Mouse (Mus musculus) intestine, postnatal 0 days (tissue): ENCODE results near the gene Ube2k. TPM values are rescaled to one million over a fixed set of nuclear protein-coding genes. Genes with fewer than 3 reads are reported as not detected.

Experiments
- ATAC-seq: fragments of 200-750 bp; cut with Nextera tagmentation; 2 replicates; pipeline ENCODE4 v1.8.0; 2017; ENCODE audit warnings: mild to moderate bottlenecking, moderate TSS enrichment, moderate library complexity
- H3K27ac ChIP-seq: fragments of 300-500 bp; sonication (generic); 2 replicates; pipeline ENCODE4 v1.5.1; 2014; ENCODE audit warnings: mild to moderate bottlenecking, low read depth, low read length, moderate library complexity
- H3K27me3 ChIP-seq: fragments of 300-500 bp; sonication (generic); replicated peaks from 2 replicates; pipeline ENCODE4 v1.6.1; 2014; ENCODE audit warnings: low read length, mixed read lengths; ENCODE audit not compliant: control insufficient read depth, insufficient read depth
- H3K36me3 ChIP-seq: fragments of 300-500 bp; sonication (generic); 2 replicates; pipeline ENCODE4 v1.6.1; 2014; ENCODE audit warnings: mild to moderate bottlenecking, moderate library complexity; ENCODE audit not compliant: control insufficient read depth, insufficient read depth
- H3K4me1 ChIP-seq: fragments of 300-500 bp; sonication (generic); replicated peaks from 2 replicates; pipeline ENCODE4 v1.6.1; 2014; ENCODE audit warnings: antibody characterized with exemption, low read length, mixed read lengths; ENCODE audit not compliant: control insufficient read depth, insufficient read depth
- H3K4me2 ChIP-seq: fragments of 300-500 bp; sonication (generic); replicated peaks from 2 replicates; pipeline ENCODE4 v1.6.1; 2014; ENCODE audit warnings: low read depth, mild to moderate bottlenecking, moderate library complexity
- H3K4me3 ChIP-seq: fragments of 300-500 bp; sonication (generic); 2 replicates; pipeline ENCODE4 v1.5.1; 2014; ENCODE audit warnings: low read depth, low read length
- H3K9ac ChIP-seq: fragments of 300-500 bp; sonication (generic); 2 replicates; pipeline ENCODE4 v1.6.1; 2014; ENCODE audit warnings: mild to moderate bottlenecking, low read depth, low read length
- H3K9me3 ChIP-seq: fragments of 300-500 bp; sonication (generic); 2 replicates; pipeline ENCODE4 v1.6.1; 2016; ENCODE audit warnings: mixed run types; ENCODE audit not compliant: control insufficient read depth
- CTCF ChIP-seq: sonication (generic); IDR thresholded peaks from 2 replicates; pipeline ENCODE4 v1.5.1; 2016; ENCODE audit warnings: low read depth, mild to moderate bottlenecking, control low read depth, antibody characterized with exemption, moderate library complexity
- WGBS: fragments of 180-500 bp; shearing (Covaris S2); extraction: QIAGEN DNeasy Blood & Tissue Kit; methylation state at CpG from one replicate; pipeline ENCODE4 v1.1.7; 2014; 5-methylcytosine and 5-hydroxymethylcytosine counted together
- polyA plus RNA-seq: library from polyadenylated mRNA; unstranded; fragments of >200 nt; fragmentation: Nextera tagmentation; extraction: Ambion mirVana; gene quantifications from 2 replicates; pipeline ENCODE4 v1.2.1, GENCODE M21; 2015

Gene Ube2k
- 102 and 111 TPM in 2 replicates for polyA plus RNA-seq

DNA sequence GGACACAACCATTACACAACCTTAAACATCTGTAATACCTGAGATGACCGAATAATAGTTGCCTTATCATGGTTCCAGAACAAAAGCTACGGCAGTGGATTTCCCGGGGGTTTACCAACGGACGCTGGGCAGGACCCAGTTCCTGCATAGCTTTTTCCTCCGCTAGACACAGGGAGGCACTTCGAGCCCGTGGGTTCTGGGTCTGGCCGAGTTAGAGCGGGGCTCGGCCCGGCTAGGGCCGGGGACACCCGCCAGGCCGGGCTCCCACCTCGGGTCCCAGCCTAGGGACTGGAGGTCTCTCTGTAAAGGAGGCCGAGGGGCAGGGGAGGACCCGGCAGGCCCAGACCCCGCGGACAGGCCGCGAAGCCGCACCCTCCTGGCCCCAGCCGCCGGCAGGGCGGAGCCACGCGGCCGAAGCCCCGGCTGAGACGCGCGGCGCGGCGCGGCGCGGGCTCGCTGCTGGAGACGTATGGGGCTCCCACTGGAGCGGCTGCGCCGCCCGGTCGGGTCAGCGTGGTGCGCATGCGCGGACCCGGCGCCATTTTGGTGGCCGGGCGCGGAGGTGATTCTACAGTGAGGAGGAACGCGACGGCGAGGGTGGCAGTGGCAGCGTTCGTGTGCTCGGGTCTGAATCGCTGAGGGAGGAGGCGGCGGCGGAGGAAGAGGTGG, at the start of gene Ube2k, which contains the start of gene Smim14:
Ube2k (plus strand) TSS at position 483 of the 669 bp plus-strand sequence.
Smim14 (minus strand) TSS at position 434 of the 669 bp plus-strand sequence.
- WGBS, result under 1% methylated on average over 61 of the region's 66 CpGs
- Histone ChIP-seq H3K9me3 (no peaks in the 10 kb centered on the region), H3K9ac (peak within 1 kb of the TSS; percentile 94), H3K36me3 (no peaks in the 10 kb centered on the region), H3K27ac (peak within 1 kb of the TSS; percentile 98), H3K4me3 (peak within 1 kb of the TSS; percentile 92), H3K4me2 (peak within 1 kb of the TSS; percentile 78), H3K4me1 (no peaks in the 10 kb centered on the region), H3K27me3 (no peaks in the 10 kb centered on the region)
- ATAC-seq, result peak; percentile 99
- peak; percentile 41 for TF ChIP-seq CTCF

DNA sequence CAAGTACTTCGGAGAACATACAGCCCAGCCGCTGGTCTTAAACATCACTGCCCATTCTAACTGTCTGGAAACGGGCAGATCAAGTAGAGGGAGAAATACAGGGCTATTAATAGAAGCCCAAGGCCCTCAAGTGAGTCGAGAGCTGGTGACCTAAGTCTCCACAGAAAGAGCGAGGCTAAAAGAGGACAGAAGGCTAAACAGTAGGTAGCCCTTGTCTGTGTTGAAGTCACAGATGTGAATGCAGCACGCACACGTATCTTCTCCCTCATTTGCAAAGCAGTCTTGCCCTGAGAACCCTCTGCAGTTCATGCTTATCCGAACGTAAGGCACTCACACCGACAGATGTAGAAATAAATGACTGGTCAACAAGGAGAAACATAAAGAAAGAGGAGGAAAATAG, 49.7 kb upstream of the Ube2k start:
- no peak overlapping the region for H3K4me2 ChIP-seq
- H3K27me3 ChIP-seq, result no peaks in the 10 kb centered on the region
- no peaks in the 10 kb centered on the region for H3K36me3 ChIP-seq
- no peak overlapping the region for H3K4me3 ChIP-seq
- WGBS, result 86% methylated on average over 10 of the region's 10 CpGs
- H3K9me3 ChIP-seq, result no peaks in the 10 kb centered on the region
- H3K4me1 ChIP-seq, result peaks cover 2% of the 10 kb centered on the region; the same call in 1 of the 2 replicates
- H3K9ac ChIP-seq, result no peak overlapping the region
- no peak for TF ChIP-seq CTCF
- ATAC-seq, result no peak
- H3K27ac ChIP-seq, result no peak overlapping the region

DNA sequence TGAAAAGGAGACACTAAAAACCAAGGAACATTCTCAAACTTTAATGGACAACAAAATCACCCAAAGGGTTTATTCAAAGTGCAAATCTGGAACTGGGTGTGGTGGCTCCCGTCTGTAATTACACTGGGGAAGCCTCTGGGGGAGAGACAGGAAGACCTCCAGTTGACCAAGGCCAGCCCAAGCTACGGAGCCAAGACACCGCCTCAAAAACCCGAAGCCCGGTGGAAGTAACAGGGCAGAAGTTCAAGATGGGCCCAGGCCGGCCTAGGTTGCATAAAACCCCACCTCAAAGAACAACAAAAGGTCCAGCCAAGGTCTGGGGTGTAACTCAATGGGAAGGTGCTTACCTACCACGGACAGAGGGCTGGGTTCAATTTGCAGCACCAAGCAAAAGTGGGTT, 48.3 kb upstream of the Ube2k start:
- Histone ChIP-seq H3K9ac (no peak overlapping the region), H3K27ac (no peak overlapping the region), H3K4me3 (no peak overlapping the region), H3K4me2 (no peak overlapping the region), H3K36me3 (no peaks in the 10 kb centered on the region), H3K4me1 (peaks cover 2% of the 10 kb centered on the region; the same call in 1 of the 2 replicates), H3K27me3 (no peaks in the 10 kb centered on the region), H3K9me3 (no peaks in the 10 kb centered on the region)
- no peak for TF ChIP-seq CTCF
- ATAC-seq, result no peak
- WGBS, result 58% methylated on average over 7 of the region's 7 CpGs

DNA sequence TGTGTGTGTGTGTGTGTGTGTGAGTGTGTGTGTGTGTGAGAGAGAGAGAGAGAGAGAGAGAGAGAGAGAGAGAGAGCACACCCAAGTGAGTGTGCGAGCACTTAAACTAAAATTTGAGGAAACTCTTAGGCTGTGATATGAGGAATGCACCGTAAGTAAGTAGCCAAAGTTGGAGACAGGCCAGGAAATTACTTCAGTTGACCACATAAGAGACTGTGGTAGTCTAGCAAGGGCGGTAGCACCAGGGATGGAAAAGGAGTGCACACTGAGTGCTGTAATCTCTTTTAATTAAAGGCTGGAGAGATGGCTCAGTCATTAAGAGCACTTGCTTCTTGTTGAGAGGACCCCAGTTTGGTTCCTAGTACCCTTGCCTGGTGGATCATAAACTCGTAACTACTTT, 47.2 kb upstream of the Ube2k start:
- WGBS, result 75% methylated on average over 4 of the region's 4 CpGs
- TF ChIP-seq CTCF, result no peak
- ATAC-seq, result no peak
- Histone ChIP-seq H3K36me3 (no peaks in the 10 kb centered on the region), H3K4me1 (no peaks in the 10 kb centered on the region), H3K4me2 (no peak overlapping the region), H3K27ac (no peak overlapping the region), H3K9me3 (no peaks in the 10 kb centered on the region), H3K9ac (no peak overlapping the region), H3K4me3 (no peak overlapping the region), H3K27me3 (no peaks in the 10 kb centered on the region)

DNA sequence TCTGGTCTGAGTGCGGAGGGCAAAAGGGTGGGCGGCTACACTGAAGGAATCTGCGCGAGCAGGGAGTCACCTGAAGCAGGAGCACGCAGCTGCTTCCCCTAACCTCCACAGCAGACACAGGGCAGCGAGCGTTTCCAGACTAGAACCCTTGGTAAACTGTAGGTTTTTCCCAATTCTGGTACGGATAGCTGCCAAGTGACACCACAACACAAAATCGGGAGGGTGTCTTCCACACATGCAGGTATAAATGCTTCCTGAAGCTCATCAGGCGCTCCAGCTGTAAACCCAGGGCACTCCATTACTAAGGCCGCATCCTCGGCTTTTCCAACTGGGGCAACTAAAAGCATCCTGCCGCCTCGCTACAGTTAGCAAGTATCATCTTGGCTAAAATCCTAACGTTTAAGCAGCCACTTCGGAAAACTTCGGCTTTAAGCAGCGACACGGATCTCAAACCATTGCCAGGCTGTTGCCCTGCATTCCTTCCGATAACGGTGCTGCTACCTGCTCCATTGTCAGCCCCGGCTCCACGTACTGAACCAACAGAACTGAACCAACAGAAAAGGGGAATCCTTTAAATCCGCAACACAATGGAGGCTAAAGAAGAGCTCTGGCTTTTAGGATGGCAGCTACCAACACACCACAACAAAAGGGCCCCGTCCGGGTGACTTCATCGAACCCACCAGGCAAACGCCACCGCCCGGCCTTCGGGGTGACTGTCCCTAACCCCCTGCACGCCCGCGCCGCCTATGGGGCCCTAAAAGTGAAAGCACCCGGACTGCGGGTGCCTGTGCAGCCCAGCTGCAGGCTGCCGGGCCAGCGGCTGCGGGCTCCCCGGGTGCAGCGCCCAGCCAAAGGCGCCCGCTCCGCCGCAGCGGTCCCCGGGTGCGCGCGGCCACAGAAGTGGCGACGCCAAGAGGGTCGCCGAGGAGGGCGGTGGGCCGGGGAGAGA, 45.0 kb upstream of the Ube2k start:
- ATAC-seq, result peak; percentile 84
- no peaks in the 10 kb centered on the region for H3K36me3 ChIP-seq
- WGBS, result under 1% methylated on average over 52 of the region's 57 CpGs

More for the DNA sequence above, 45.0 kb upstream of the Ube2k start:
- peak overlapping the region; percentile 63 for H3K4me2 ChIP-seq
- peak overlapping the region; percentile 98 for H3K9ac ChIP-seq
- no peaks in the 10 kb centered on the region for H3K9me3 ChIP-seq
- peak; percentile 63 for TF ChIP-seq CTCF
- H3K27me3 ChIP-seq, result no peaks in the 10 kb centered on the region
- H3K4me1 ChIP-seq, result no peaks in the 10 kb centered on the region
- H3K27ac ChIP-seq, result peak overlapping the region; percentile 99
- H3K4me3 ChIP-seq, result peak overlapping the region; percentile 94
